In the genomic region with DNA sequence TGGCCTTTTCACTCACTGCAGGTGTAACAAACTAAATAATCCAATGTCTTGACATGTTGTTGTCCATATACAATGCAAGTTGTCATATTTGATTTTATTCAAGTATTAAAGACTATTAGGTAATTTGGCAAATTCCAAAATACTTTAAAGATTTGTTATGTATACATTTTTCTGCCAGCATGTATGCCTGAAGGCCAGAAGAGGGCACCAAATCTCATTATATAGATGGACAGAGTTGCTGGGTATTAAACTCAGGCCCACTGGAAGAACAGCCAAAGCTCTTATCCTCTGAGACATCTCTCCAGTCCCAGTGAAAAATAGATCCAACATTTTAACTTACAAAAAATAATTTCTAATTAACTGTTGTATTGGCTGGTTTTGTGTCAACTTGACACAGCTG, we compare ENCODE assay signal across 22 mouse cellular contexts.
DNase-seq lines count a peak whose midpoint lies in the region; ATAC-seq and TF ChIP-seq lines count a peak whose summit lies in the region.
"Had no signal": no experiment of that assay in that cellular context is flagged by ENCODE, and none has a peak within 500 bp of the region (broad histone marks: within the 10 kb centered on the region; RNA-seq: fewer than 3 reads in every experiment).

No protein-coding gene starts in this region.

- H3K4me1 ChIP-seq in hindbrain, postnatal 0 days (ENCODE audit: insufficient read depth, low read length), result no peaks in the 10 kb centered on the region
- no peaks in the 10 kb centered on the region for H3K4me1 ChIP-seq in hindbrain, embryonic 13.5 days (replicated peaks)
- no peaks in the 10 kb centered on the region for H3K4me1 ChIP-seq in stomach, postnatal 0 days (replicated peaks; ENCODE audit: control insufficient read depth, insufficient read depth)
- H3K4me1 ChIP-seq: embryonic facial prominence, embryonic 12.5 days; forebrain, embryonic 13.5 days had no signal

- no peaks in the 10 kb centered on the region for H3K36me3 ChIP-seq in hindbrain, postnatal 0 days (ENCODE audit: insufficient read depth, low read length)
- H3K36me3 ChIP-seq in hindbrain, embryonic 13.5 days, result no peaks in the 10 kb centered on the region
- H3K36me3 ChIP-seq in stomach, postnatal 0 days (ENCODE audit: control insufficient read depth, insufficient read depth, low read length), result no peaks in the 10 kb centered on the region
- H3K36me3 ChIP-seq: embryonic facial prominence, embryonic 12.5 days; G1E had no signal

- no peaks in the 10 kb centered on the region for H3K27me3 ChIP-seq in hindbrain, postnatal 0 days (ENCODE audit: insufficient read depth, low read length)
- no peaks in the 10 kb centered on the region for H3K27me3 ChIP-seq in hindbrain, embryonic 13.5 days
- no peaks in the 10 kb centered on the region for H3K27me3 ChIP-seq in stomach, postnatal 0 days (ENCODE audit: control insufficient read depth, insufficient read depth, low read length)
- H3K27me3 ChIP-seq: embryonic facial prominence, embryonic 12.5 days; forebrain, embryonic 13.5 days had no signal

- ATAC-seq in hindbrain, postnatal 0 days, result no peak
- ATAC-seq in hindbrain, embryonic 13.5 days (ENCODE audit: low FRiP score), result no peak
- ATAC-seq in stomach, postnatal 0 days (ENCODE audit: low FRiP score, low TSS enrichment), result no peak
- no peak for ATAC-seq in granulocyte monocyte progenitor cell, adult 5-6 weeks (replicated peaks; ENCODE audit: poor library complexity, severe bottlenecking)
- ATAC-seq in inflammation-experienced regulatory T-cells, adult 6 months, result no peak
- ATAC-seq: forebrain, embryonic 13.5 days; intestine, embryonic 16.5 days had no signal

- TF ChIP-seq CTCF in hindbrain, postnatal 0 days (IDR thresholded peaks at IDR 0.05; ENCODE audit: low read depth), result peak; percentile 38
- peak; percentile 23 for TF ChIP-seq CTCF in stomach, postnatal 0 days (IDR thresholded peaks at IDR 0.05; ENCODE audit: low read depth)

- peak; percentile 7 for DNase-seq in hindbrain, postnatal 0 days (ENCODE audit: low spot score)
- peak; percentile 5 for DNase-seq in retina, embryonic 14.5 days (ENCODE audit: low spot score)
- DNase-seq in retina, postnatal 1 day, result no peak
- DNase-seq in NIH3T3 (ENCODE audit: low read depth), result peak; percentile 7
- DNase-seq in stomach, postnatal 0 days (ENCODE audit: low spot score), result no peak
- DNase-seq: adrenal gland, postnatal 14 days; cerebellum, adult 11-12 months; heart, postnatal 14 days; lung, postnatal 10 days; right cerebral cortex, adult 18-20 months; thymus, postnatal 25 days had no signal

- H3K27ac ChIP-seq in hindbrain, postnatal 0 days, result no peak overlapping the region
- H3K27ac ChIP-seq in hindbrain, embryonic 13.5 days, result no peak overlapping the region
- no peak overlapping the region for H3K27ac ChIP-seq in stomach, postnatal 0 days (replicated peaks)
- H3K27ac ChIP-seq: embryonic facial prominence, embryonic 12.5 days; forebrain, embryonic 13.5 days; hindbrain, embryonic 14.5 days; liver, embryonic 14.5 days had no signal

- no peak overlapping the region for H3K4me3 ChIP-seq in hindbrain, postnatal 0 days (ENCODE audit: low read length)
- no peak overlapping the region for H3K4me3 ChIP-seq in hindbrain, embryonic 13.5 days
- H3K4me3 ChIP-seq in stomach, postnatal 0 days (ENCODE audit: low read depth, low read length), result no peak overlapping the region
- H3K4me3 ChIP-seq: embryonic facial prominence, embryonic 12.5 days; erythroblast, embryonic 14.5 days; forebrain, embryonic 13.5 days had no signal

- H3K9me3 ChIP-seq in hindbrain, postnatal 0 days (ENCODE audit: low read length), result no peaks in the 10 kb centered on the region
- H3K9me3 ChIP-seq in hindbrain, embryonic 13.5 days, result no peaks in the 10 kb centered on the region
- H3K9me3 ChIP-seq in stomach, postnatal 0 days (ENCODE audit: control insufficient read depth, low read length), result no peaks in the 10 kb centered on the region
- H3K9me3 ChIP-seq: embryonic facial prominence, embryonic 12.5 days; forebrain, embryonic 13.5 days; G1E had no signal

- no peak for TF ChIP-seq EP300 in stomach, postnatal 0 days (optimal IDR thresholded peaks at IDR 0.05)

- no peak overlapping the region for H3K4me2 ChIP-seq in hindbrain, postnatal 0 days (ENCODE audit: low read depth, low read length)
- no peak overlapping the region for H3K4me2 ChIP-seq in hindbrain, embryonic 13.5 days
- H3K4me2 ChIP-seq in stomach, postnatal 0 days (replicated peaks; ENCODE audit: low read depth), result no peak overlapping the region
- H3K4me2 ChIP-seq: embryonic facial prominence, embryonic 12.5 days; forebrain, embryonic 13.5 days; heart, embryonic 11.5 days; hindbrain, embryonic 14.5 days had no signal

- no peak overlapping the region for H3K9ac ChIP-seq in hindbrain, postnatal 0 days (replicated peaks; ENCODE audit: low read length)
- H3K9ac ChIP-seq in hindbrain, embryonic 13.5 days, result no peak overlapping the region
- no peak overlapping the region for H3K9ac ChIP-seq in stomach, postnatal 0 days (ENCODE audit: low read length)
- H3K9ac ChIP-seq: embryonic facial prominence, embryonic 12.5 days; forebrain, embryonic 13.5 days; hindbrain, embryonic 14.5 days; liver, embryonic 14.5 days had no signal

Comparison
In these comparisons a context has a peak if more than half of its experiments do, and no peak if none do; other contexts are left out.
1. DNase-seq: peak in hindbrain, postnatal 0 days (single experiment), retina, embryonic 14.5 days (single experiment) and NIH3T3 (single experiment); none in retina, postnatal 1 day (single experiment) and stomach, postnatal 0 days (single experiment).